Mouse (Mus musculus) neutrophil, adult 5-6 weeks (primary cell): ENCODE results near the gene Lrrc7. TPM values are rescaled to one million over a fixed set of nuclear protein-coding genes. Genes with fewer than 3 reads are reported as not detected.
"Not testable (repeated sequence)": the region's sequence is repeated elsewhere in the genome, so short reads cannot be mapped to it uniquely, and the experiment has no call there.

Source experiments
- ATAC-seq: fragments of 151-379, 151-347 bp; 2 replicates; pipeline ENCODE4 v1.8.0; 2017; ENCODE audit warnings: mild to moderate bottlenecking, moderate TSS enrichment; ENCODE audit not compliant: insufficient number of reproducible peaks, poor library complexity, low FRiP score, severe bottlenecking; ENCODE audit errors: extremely low read depth
- total RNA-seq: library from RNA; stranded (forward); fragments of 200-1000 nt; gene quantifications from 2 replicates; pipeline ENCODE4 v1.2.3, GENCODE M21; 2017

The Lrrc7 gene
- total RNA-seq, 1 experiment from 2014 or later = 0.23 TPM

GRCm38 (mm10) chr3:158102043-158102442 lies 460.0 kb downstream of the Lrrc7 start:
- not testable (repeated sequence) for ATAC-seq

GRCm38 (mm10) chr3:158093919-158094318 lies 468.1 kb downstream of the Lrrc7 start:
- no peak for ATAC-seq

DNA sequence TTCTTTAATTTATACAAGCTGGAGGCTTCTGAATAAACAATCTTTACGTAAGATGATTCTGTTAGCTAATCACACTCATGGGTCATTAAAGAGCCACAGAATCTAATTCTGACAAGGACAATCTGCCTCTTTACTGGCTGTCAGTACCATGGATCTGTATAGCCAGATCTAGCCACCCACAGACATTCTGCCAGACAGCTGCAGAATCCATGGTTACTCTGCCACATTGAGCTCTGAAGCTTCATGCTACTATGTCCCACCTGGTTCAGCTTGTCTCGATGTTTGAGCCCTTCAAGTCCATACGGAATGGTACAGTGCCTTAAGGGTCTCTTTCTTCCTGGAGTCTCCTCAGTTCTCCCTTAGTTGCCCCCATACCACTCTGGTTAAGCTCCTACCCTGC lies 470.4 kb downstream of the Lrrc7 start:
- ATAC-seq = no peak

DNA sequence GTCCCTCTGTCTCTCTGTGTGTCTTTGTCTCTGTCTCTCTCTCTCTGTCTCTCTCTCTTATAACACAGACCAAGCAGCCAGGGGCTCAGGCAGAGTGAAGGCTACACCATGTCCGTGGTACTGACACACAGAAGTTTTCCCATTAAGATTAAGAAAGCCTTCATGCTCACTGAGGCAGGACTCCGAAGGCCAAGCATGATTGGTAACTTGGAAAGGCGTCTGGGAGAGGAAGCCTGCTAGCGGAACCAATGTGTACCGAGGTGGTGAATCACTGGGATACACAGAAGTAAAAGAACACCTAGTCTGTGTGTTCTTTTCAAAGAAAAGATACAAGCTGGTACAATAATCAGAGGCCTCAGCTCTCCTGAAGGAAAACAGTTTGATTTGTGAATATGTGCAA lies 484.2 kb downstream of the Lrrc7 start:
- no peak for ATAC-seq

GRCm38 (mm10) chr3:158077380-158077772 lies 484.6 kb downstream of the Lrrc7 start:
- peak; percentile 80; the same call in 1 of the 2 replicates for ATAC-seq

DNA sequence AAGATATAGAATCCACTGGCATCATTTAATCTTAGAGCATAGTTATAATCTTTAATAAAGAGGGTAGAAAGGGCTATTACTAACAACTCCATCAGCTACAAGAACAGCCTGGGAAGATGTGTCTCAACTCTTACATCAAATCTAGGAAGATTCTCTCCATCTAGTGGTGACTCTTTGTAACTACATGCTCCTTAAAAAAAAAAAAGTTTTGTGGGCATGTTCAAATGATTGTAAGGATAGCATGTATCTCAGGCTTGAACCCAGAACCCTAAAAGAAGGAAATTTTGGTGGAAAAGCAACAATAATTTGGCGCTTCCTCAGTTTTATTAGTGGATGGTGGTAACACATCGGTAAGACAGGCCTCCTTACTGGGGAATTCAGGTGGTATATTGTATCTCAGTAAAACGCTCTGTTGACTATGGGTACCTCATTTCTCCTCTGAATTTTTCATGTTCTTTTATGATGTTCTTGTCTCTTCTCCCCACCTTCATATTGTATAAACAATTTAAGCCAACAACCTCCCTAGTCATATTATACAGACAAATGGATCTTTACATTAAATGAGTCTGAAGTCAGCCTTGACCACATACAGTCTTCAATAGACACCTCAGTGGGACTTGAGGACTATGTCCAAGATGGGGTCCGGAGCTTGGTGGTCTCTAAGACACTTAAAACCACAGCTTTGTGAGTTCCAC lies 485.2 kb downstream of the Lrrc7 start:
- ATAC-seq = peak; percentile 37; the same call in 1 of the 2 replicates

- no peak for ATAC-seq
These were observed 487.0 kb downstream of the Lrrc7 start for GRCm38 (mm10) chr3:158075004-158075403.

DNA sequence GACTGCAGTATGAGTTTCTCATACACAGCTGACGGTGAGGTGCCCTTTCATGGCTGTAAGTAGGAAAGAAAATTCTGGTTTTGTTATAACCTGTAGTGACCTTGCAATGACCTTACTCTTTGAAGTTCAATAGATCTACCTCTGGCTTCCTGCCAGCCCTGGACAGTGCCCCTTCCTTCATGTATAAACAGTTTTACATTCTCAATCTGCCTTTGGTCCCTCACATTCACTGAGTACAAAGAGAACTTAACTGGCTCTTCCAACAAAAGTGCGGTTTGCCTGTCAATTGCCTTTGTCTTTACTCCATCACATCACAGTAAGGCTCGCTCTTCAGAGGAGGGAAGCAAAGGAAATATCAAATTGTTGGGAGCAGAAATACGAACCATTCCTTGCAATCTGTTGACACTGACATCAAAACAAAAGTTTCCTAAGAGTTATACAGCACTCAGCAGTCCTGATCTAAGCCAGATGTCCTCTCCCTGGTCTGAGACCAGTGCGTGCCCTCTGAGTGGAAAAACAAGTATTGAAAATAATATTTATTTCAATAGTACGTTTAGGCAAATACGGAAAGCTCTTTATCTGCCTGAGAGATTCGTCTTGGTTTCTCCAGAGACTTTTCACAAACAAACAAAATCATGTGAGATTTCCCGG lies 493.3 kb downstream of the Lrrc7 start:
- no peak for ATAC-seq

- no peak for ATAC-seq
These were observed 494.1 kb downstream of the Lrrc7 start for GRCm38 (mm10) chr3:158067916-158068315.

DNA sequence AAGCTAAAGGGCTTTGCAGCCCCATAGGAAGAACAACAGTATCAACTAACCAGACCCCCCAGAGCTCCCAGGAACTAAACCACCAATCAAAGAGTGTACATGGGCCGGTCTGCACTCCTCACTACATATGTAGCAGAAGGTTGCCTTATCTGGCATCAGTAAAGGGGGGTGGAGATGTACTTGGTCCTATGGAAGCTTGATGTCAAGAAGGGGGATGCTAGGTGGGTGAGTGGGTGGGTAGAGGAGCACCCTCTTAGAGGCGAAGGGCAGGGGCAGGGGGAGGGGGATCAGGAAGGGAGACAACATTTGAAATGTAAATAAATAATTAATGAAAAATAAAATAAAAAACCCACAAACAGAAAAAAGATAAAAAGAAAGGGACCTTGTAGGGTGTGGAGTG lies 496.8 kb downstream of the Lrrc7 start:
- ATAC-seq = no peak

GRCm38 (mm10) chr3:158061811-158062523 lies 500.1 kb downstream of the Lrrc7 start:
- ATAC-seq = peak; percentile 75

DNA sequence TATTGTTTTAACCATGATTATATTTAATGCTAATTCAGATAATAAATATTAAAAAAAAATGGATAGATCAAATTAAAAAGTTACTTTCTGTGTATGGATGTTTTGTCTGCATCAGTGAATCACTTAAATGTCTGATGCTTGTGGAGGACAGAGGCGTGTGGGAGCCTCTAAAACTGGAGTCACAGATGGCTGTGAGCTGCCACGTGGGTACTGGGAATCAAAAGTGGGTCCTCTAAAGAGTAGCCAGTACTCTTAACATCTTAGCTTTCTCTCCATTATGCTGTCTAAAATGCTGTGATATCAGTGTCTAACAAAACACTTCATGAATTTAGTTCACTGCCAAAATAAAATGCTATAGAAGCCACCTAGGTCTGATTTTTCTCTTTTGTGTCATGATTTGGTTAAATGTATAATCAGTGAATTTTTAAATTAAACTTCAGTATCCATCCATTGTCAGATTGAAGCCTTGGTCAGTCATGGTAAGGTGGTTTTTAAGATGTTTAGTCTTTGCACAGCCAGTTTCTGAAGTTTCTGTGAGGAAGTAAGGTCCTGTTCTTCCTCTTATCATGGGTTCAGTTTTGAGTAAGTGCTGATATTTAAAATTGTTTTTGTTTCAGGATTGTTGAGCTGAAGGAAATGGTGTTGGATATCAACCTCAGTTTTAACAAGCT lies 501.3 kb downstream of the Lrrc7 start:
- no peak for ATAC-seq

GRCm38 (mm10) chr3:158049508-158049907 lies 512.5 kb downstream of the Lrrc7 start:
- ATAC-seq = no peak

DNA sequence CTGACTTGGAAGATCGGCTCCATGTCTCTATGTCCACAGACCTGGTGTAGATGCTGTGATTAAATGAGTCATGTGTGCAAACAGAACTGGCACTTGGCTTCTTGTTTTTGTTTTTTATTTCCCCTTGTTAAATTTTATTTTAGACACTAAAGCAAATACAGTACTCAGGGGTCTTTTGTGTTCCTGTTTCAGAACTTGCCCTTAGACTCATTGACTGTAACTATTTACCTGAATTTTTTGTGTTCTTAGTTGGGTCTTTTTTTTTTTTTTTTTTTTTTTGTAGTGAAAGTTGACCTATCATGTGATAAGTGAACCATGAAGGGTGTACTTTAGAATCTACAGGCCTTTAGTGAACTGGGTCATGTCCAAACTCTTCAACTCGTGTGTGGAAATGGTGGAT lies 521.3 kb downstream of the Lrrc7 start:
- no peak for ATAC-seq

GRCm38 (mm10) chr3:158038106-158038505 lies 523.9 kb downstream of the Lrrc7 start:
- no peak for ATAC-seq

GRCm38 (mm10) chr3:158036329-158036988 lies 525.6 kb downstream of the Lrrc7 start, which contains the start of the genes Srsf11 and Lrrc40:
Gene Srsf11 (minus strand): TSS chr3:158036639.
Gene Lrrc40 (plus strand): TSS chr3:158036662.
- ATAC-seq = peak; percentile 94

DNA sequence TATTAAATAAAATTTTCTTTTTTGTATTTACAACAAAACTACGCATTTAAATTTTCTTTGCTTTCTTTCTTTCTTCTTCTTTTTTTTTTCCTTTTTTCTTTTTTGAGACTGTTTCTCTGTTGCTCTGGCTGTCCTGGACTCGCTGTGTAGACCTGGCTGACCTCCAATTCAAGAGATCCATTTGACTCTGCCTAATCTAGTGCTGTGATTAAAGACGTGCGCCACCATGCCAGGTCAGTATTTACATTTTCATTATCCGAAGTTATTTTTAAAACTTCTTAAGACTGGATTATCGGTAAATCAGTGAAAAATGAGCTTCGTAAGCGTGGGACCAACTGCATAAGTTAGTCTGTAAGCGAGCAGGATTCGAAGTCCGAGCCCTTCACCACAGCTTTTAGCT lies 526.2 kb downstream of the Lrrc7 start:
- ATAC-seq = no peak
